Mouse (Mus musculus) cerebellum, adult 2 months (tissue): ENCODE data around the gene Robo1.

Experiments
- CTCF ChIP-seq: fragments of 200-500 bp; IDR thresholded peaks from 2 replicates; pipeline ENCODE4 v1.5.1; 2011; ENCODE audit warnings: low read depth, mild to moderate bottlenecking, control low read depth, low read length, moderate library complexity, borderline replicate concordance; ENCODE audit not compliant: insufficient read depth
- POLR2A ChIP-seq: fragments of 200-500 bp; IDR thresholded peaks from 2 replicates; pipeline ENCODE4 v1.6.1; 2011; ENCODE audit warnings: low read length, control low read depth, borderline replicate concordance; ENCODE audit not compliant: insufficient read depth

GRCm38 (mm10) chr16:72993189-72993588 is 685.1 kb downstream of the Robo1 start:
- TF ChIP-seq CTCF: no peak
- TF ChIP-seq POLR2A: no peak
